Mouse (Mus musculus) heart, postnatal 36 days (tissue): Measurements from ENCODE around the gene Gpr68. TPM values are rescaled to one million over a fixed set of nuclear protein-coding genes. Genes with fewer than 3 reads are reported as not detected.

Experiments
- DNase-seq, 2 experiments: peaks; one replicate each; pipeline ENCODE4 v3.0.0; 2021 to 2022
- intact Hi-C: fragments of 180-260 bp; cut with DNase I; formaldehyde crosslinking; loops from one replicate; pipeline ENCODE4 v1.15.1; 2025
- total RNA-seq, 2 experiments: library from RNA; stranded (reverse); gene quantifications; 2 replicates each; pipeline ENCODE4 v1.2.3; 2021

Gpr68 gene
- total RNA-seq, 2 experiments from 2014 or later, result 0.14 to 0.16 TPM

- intact Hi-C loops, result loop anchor here (10.0 kb wide), 1 partner anchor 668 kb away; no protein-coding TSS in a partner anchor
Observed at GRCm38 (mm10) chr12:100843171-100843570, 64.8 kb downstream of the Gpr68 start.

GRCm38 (mm10) chr12:100841211-100841792, 66.7 kb downstream of the Gpr68 start:
- DNase-seq, result peak; percentile 83 to 87
- intact Hi-C loops, result loop anchor here (1.0 to 10.0 kb wide), 6 partner anchors 69 to 667 kb away; no protein-coding TSS in a partner anchor

More at GRCm38 (mm10) chr12:100843171-100843570, 64.8 kb downstream of the Gpr68 start:
- DNase-seq, result no peak

DNA sequence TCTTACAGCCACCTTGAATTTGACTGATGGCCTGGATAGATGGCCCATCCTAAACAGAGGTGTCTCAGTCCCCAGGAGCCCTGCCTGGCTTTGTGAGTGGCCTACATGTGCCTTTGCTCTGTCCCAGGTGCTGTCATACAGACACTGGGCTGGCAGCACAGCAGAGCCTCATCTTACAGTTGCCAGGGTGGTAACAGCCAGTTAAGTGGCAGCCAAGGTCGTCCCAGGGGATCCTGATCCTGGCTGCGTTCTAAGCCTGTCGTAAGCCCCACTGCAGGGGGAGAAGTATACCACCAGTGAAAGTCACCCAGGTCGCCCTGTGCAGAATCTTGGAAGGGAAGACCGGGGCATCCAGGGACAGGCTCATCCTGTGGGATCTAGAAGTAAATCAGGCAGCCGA, 68.1 kb downstream of the Gpr68 start:
- DNase-seq, result peak in 1 of 2 experiments; percentile 41

GRCm38 (mm10) chr12:100839079-100839600, 68.9 kb downstream of the Gpr68 start:
- DNase-seq, result peak in 1 of 2 experiments; percentile 31
- intact Hi-C loops, result no loop called here

More for the DNA sequence above, 68.1 kb downstream of the Gpr68 start:
- intact Hi-C loops, result loop anchor here (2.0 to 10.0 kb wide), 2 partner anchors 67 to 665 kb away; no protein-coding TSS in a partner anchor

- DNase-seq, result no peak
- intact Hi-C loops, result no loop called here
Observed at GRCm38 (mm10) chr12:100837208-100837607, 70.8 kb downstream of the Gpr68 start.

DNA sequence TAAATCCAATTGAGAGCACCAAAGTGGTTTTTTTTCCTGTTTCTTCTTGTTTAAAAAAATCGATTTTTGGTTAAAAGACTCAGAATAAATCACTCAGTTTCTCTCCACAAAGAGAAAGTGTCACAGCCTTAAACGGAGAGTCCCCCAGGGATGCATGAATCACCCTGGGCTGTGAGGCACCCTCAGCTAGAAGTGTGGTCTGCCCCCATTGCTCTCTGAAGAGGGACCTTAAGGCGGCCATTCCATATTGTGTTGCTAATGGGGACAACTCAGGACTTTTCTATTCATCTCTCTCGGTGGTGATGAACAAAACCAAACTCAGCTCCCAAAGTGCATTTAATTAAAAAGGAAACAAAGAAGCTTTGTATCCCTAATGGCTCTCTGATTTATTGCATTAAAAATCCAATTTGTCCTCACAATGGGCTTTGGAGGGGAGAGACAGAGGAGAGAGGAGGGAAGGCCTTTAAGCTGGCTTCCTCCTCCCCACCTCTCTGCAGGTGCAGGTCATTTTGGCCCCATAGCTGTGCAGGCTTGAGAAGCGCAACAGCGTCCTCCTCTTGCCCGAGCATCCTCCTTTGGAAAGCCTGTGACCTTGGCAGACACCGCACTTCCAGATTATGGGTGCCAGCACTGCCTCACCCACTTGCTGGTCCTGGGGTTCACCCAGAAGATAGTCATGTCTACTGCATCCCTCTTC, 76.2 kb downstream of the Gpr68 start:
- no peak for DNase-seq
- intact Hi-C loops, result no loop called here

- DNase-seq, result no peak
- intact Hi-C loops, result no loop called here
Observed at GRCm38 (mm10) chr12:100831021-100831420, 77.0 kb downstream of the Gpr68 start.

Other genes with a start within 250 kb of the Gpr68 start
- 10 to 100 TPM; 12.5 to 16.5 TPM for gene Rps6ka5, start 181.2 kb downstream of the Gpr68 start, total RNA-seq
- 10 to 100 TPM; 52.5 to 55.1 TPM for gene Dglucy, start 129.1 kb downstream of the Gpr68 start, total RNA-seq
- 1 to 10 TPM; 6.2 to 7.0 TPM for gene Ccdc88c, start 120.9 kb upstream of the Gpr68 start, total RNA-seq
- 10 to 100 TPM; 21.7 to 26.6 TPM for gene Ppp4r3a, start 175.5 kb upstream of the Gpr68 start, total RNA-seq